Mouse (Mus musculus) cerebellum, postnatal 10 days (tissue): ENCODE measurements at regions not wholly inside any gene's neighbourhood (a gene's known extent, or its start where the extent isn't known, plus 50 kb on each side); places are given as distances from the start of the nearest gene placed in this dataset.
A peak's percentile ranks its signal among the peaks of the same experiment; 100 is the strongest.

Experiments used
- DNase-seq, 2 experiments: peaks; one replicate each; pipeline ENCODE4 v3.0.0; 2021; ENCODE audit warnings: mixed read lengths in 2 of 2

- DNase-seq, result no peak
These were observed 80.0 kb upstream of the Ahr start for GRCm38 (mm10) chr12:35614885-35615284.

GRCm38 (mm10) chr12:35607652-35608051 is 72.8 kb upstream of the Ahr start:
- no peak for DNase-seq

DNA sequence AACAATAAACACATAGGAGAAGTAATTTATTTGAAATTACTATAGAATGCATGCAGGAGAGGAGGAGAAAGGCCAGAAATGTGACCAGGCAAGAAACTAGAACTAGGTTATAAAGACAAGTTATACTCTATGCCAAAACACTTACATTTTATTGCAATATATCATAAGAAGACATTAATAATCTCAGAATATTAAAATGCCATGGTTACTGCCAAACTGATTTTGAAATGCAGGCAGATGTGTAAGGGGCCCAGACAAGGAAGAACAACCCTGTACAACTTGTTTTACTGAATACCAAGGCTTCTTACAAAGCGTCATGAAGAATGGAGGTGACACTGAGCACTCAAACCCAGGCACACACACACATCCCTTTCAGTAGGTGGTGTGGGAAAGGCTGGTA is 68.9 kb upstream of the Ahr start:
- DNase-seq, result no peak

GRCm38 (mm10) chr12:35602589-35602988 is 67.8 kb upstream of the Ahr start:
- DNase-seq, result no peak

DNA sequence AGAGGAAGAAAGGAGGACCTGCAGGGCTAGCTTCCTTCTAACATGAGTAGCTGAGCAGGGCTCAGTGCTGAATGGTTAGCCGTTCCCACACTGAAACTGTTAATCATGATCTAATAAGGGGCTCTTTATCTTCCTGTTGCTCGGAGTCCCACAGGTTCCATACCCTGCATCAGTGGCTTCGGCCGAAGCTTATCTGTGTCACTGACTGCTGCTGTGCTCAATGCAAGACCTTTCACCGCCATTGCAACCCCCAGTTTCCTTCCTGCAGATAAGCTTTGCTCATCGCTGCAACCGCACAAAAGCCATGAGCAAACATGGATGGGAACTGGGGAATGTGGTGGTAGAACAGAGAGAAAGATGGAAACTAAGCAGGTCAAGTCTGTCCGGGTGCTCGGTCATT is 63.5 kb upstream of the Ahr start:
- DNase-seq, result no peak

DNA sequence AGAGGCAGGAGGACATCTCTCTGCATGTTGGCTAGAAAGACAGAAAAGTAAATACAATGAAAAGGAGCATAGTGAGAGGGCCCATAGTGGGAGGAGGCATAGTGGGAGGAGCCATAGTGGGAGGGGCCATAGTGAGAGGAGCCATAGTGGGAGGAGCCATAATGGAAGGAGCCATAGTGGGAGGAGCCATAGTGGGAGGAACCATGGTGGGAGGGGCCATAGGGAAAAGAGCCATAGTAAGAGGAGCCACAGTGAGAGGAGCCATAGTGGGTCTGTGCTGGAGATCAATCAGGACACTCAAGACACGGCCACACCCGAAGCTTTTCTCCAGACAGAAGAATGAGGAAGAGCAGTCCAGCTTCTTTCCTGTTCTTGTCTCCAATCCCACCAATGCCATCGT is 58.0 kb upstream of the Ahr start:
- peak in 1 of 2 experiments; percentile 1 for DNase-seq
